10 mouse cellular contexts compared by ENCODE assay signal in genomic region chr7:79497701-79498115, GRCm38 (mm10). TPM values are rescaled to one million over a fixed set of nuclear protein-coding genes. Genes with fewer than 3 reads are reported as not detected.
DNase-seq lines count a peak whose midpoint lies in the region; ATAC-seq and TF ChIP-seq lines count a peak whose summit lies in the region.
"Had no signal": no experiment of that assay in that cellular context is flagged by ENCODE, and none has a peak within 500 bp of the region (broad histone marks: within the 10 kb centered on the region; RNA-seq: fewer than 3 reads in every experiment).

No protein-coding gene starts in this region.

- TF ChIP-seq EP300 in stomach, postnatal 0 days (optimal IDR thresholded peaks at IDR 0.05): no peak

- no peak overlapping the region for H3K9ac ChIP-seq in embryonic facial prominence, embryonic 11.5 days (replicated peaks; ENCODE audit: low read length)
- no peak overlapping the region for H3K9ac ChIP-seq in neural tube, embryonic 15.5 days (replicated peaks)
- no peak overlapping the region for H3K9ac ChIP-seq in stomach, postnatal 0 days (ENCODE audit: low read length)

- H3K4me2 ChIP-seq in embryonic facial prominence, embryonic 11.5 days (ENCODE audit: low read depth, low read length): no peak overlapping the region
- peak overlapping the region; percentile 87 for H3K4me2 ChIP-seq in neural tube, embryonic 15.5 days
- H3K4me2 ChIP-seq in stomach, postnatal 0 days (replicated peaks; ENCODE audit: low read depth): no peak overlapping the region

- peak; percentile 65 for DNase-seq in retina, postnatal 1 day
- no peak for DNase-seq in retina, embryonic 14.5 days (ENCODE audit: low spot score)
- peak; percentile 55 for DNase-seq in embryonic facial prominence, embryonic 11.5 days (ENCODE audit: low spot score)
- DNase-seq in limb, embryonic 10.5 days (ENCODE audit: low spot score): peak; percentile 59
- no peak for DNase-seq in stomach, postnatal 0 days (ENCODE audit: low spot score)
- DNase-seq in lung, postnatal 25 days (ENCODE audit: low spot score): no peak
- DNase-seq in thymus, postnatal 10 days (ENCODE audit: low spot score in 2 of 2): no peak
- DNase-seq: thymus, postnatal 14 days had no signal

- ATAC-seq in embryonic facial prominence, embryonic 11.5 days (replicated peaks; ENCODE audit: insufficient number of reproducible peaks, low FRiP score, low TSS enrichment, low read depth): 0 out of 2 replicates have a peak, but pooled peaks have one; percentile 17
- no peak for ATAC-seq in neural tube, embryonic 15.5 days (ENCODE audit: low FRiP score)
- ATAC-seq in stomach, postnatal 0 days (ENCODE audit: low FRiP score, low TSS enrichment): no peak

- under 1% methylated on average over 20 of the region's 20 CpGs for WGBS in embryonic facial prominence, embryonic 11.5 days
- under 1% methylated on average over 20 of the region's 20 CpGs for WGBS in limb, embryonic 10.5 days
- 8% methylated on average over 20 of the region's 20 CpGs for WGBS in neural tube, embryonic 15.5 days
- 11% methylated on average over 20 of the region's 20 CpGs for WGBS in stomach, postnatal 0 days

- H3K27me3 ChIP-seq in embryonic facial prominence, embryonic 11.5 days (ENCODE audit: control insufficient read depth, insufficient read depth, low read length): peaks cover 76% of the 10 kb centered on the region
- peaks cover 98% of the 10 kb centered on the region for H3K27me3 ChIP-seq in limb, embryonic 10.5 days (ENCODE audit: low read depth, poor library complexity, severe bottlenecking)
- H3K27me3 ChIP-seq in neural tube, embryonic 15.5 days (replicated peaks): peaks cover 8% of the 10 kb centered on the region; the same call in 1 of the 2 replicates
- H3K27me3 ChIP-seq in stomach, postnatal 0 days (ENCODE audit: control insufficient read depth, insufficient read depth, low read length): peaks cover 40% of the 10 kb centered on the region

- no peaks in the 10 kb centered on the region for H3K36me3 ChIP-seq in embryonic facial prominence, embryonic 11.5 days (replicated peaks; ENCODE audit: control insufficient read depth, insufficient read depth, low read depth, low read length)
- no peaks in the 10 kb centered on the region for H3K36me3 ChIP-seq in limb, embryonic 10.5 days
- H3K36me3 ChIP-seq in neural tube, embryonic 15.5 days: no peaks in the 10 kb centered on the region
- no peaks in the 10 kb centered on the region for H3K36me3 ChIP-seq in stomach, postnatal 0 days (ENCODE audit: control insufficient read depth, insufficient read depth, low read length)

- no peak overlapping the region for H3K27ac ChIP-seq in embryonic facial prominence, embryonic 11.5 days (replicated peaks; ENCODE audit: low read depth, low read length)
- H3K27ac ChIP-seq in limb, embryonic 10.5 days: no peak overlapping the region; the same call in 1 of the 2 replicates
- peak overlapping the region; percentile 98 for H3K27ac ChIP-seq in neural tube, embryonic 15.5 days (replicated peaks)
- H3K27ac ChIP-seq in stomach, postnatal 0 days (replicated peaks): no peak overlapping the region
- H3K27ac ChIP-seq: macrophage had no signal

- H3K9me3 ChIP-seq in embryonic facial prominence, embryonic 11.5 days (replicated peaks; ENCODE audit: control insufficient read depth, low read length): no peaks in the 10 kb centered on the region
- no peaks in the 10 kb centered on the region for H3K9me3 ChIP-seq in limb, embryonic 10.5 days (replicated peaks)
- H3K9me3 ChIP-seq in neural tube, embryonic 15.5 days (replicated peaks): no peaks in the 10 kb centered on the region
- no peaks in the 10 kb centered on the region for H3K9me3 ChIP-seq in stomach, postnatal 0 days (ENCODE audit: control insufficient read depth, low read length)

- no peak overlapping the region for H3K4me3 ChIP-seq in embryonic facial prominence, embryonic 11.5 days (ENCODE audit: low read depth, low read length)
- H3K4me3 ChIP-seq in limb, embryonic 10.5 days: peak overlapping the region; percentile 32; the same call in 1 of the 2 replicates
- no peak overlapping the region for H3K4me3 ChIP-seq in neural tube, embryonic 15.5 days (replicated peaks)
- no peak overlapping the region for H3K4me3 ChIP-seq in stomach, postnatal 0 days (ENCODE audit: low read depth, low read length)

- H3K4me1 ChIP-seq in embryonic facial prominence, embryonic 11.5 days (ENCODE audit: control insufficient read depth, insufficient read depth, low read length): peaks cover 4% of the 10 kb centered on the region
- H3K4me1 ChIP-seq in limb, embryonic 10.5 days: peaks cover 29% of the 10 kb centered on the region
- peaks cover 53% of the 10 kb centered on the region for H3K4me1 ChIP-seq in neural tube, embryonic 15.5 days
- no peaks in the 10 kb centered on the region for H3K4me1 ChIP-seq in stomach, postnatal 0 days (replicated peaks; ENCODE audit: control insufficient read depth, insufficient read depth)

- no peak for TF ChIP-seq CTCF in stomach, postnatal 0 days (IDR thresholded peaks at IDR 0.05; ENCODE audit: low read depth)

RNA-seq across cellular contexts. Expression of gene Polg, which starts 31.5 kb away (rescaled TPM):
- polyA plus RNA-seq in embryonic facial prominence, embryonic 11.5 days (2014; fragmentation: Nextera tagmentation; extraction: Ambion mirVana): 19.7 and 21.3 TPM in 2 replicates
- polyA plus RNA-seq in limb, embryonic 10.5 days (2016; fragmentation: Nextera tagmentation; extraction: Ambion mirVana): 41.1 and 42.3 TPM in 2 replicates
- polyA plus RNA-seq in neural tube, embryonic 15.5 days (2015; fragmentation: Nextera tagmentation; extraction: Ambion mirVana): 24.2 and 25.0 TPM in 2 replicates
- polyA plus RNA-seq in stomach, postnatal 0 days (2015; fragmentation: Nextera tagmentation; extraction: Ambion mirVana): 13.9 and 18.5 TPM in 2 replicates

Comparison
In these comparisons a context has a peak if more than half of its experiments do, and no peak if none do; other contexts are left out.
1. DNase-seq: peak in retina, postnatal 1 day (single experiment), embryonic facial prominence, embryonic 11.5 days (single experiment) and limb, embryonic 10.5 days (single experiment); none in retina, embryonic 14.5 days (single experiment), stomach, postnatal 0 days (single experiment), lung, postnatal 25 days (single experiment) and thymus, postnatal 10 days (0 of 2).